Mouse (Mus musculus): ENCODE measurements around the gene Tmem165.

- TF ChIP-seq CTCF (IDR thresholded peaks at IDR 0.05) (no peak), EP300 (IDR thresholded peaks at IDR 0.05) (no peak)
Observed at GRCm38 (mm10) chr5:76245419-76245818, 61.7 kb downstream of the Tmem165 start.
